ENCODE assay signal across 17 mouse cellular contexts in genomic region chr2:79126996-79127741, GRCm38 (mm10).
DNase-seq lines count a peak whose midpoint lies in the region; ATAC-seq and TF ChIP-seq lines count a peak whose summit lies in the region.
"Had no signal": no experiment of that assay in that cellular context is flagged by ENCODE, and none has a peak within 500 bp of the region (broad histone marks: within the 10 kb centered on the region; RNA-seq: fewer than 3 reads in every experiment).

No protein-coding gene starts in this region.

- no peak overlapping the region for H3K4me3 ChIP-seq in liver, embryonic 12.5 days
- no peak overlapping the region for H3K4me3 ChIP-seq in liver, embryonic 13.5 days (replicated peaks)
- no peak overlapping the region for H3K4me3 ChIP-seq in left cerebral cortex, adult 2 months
- no peak overlapping the region for H3K4me3 ChIP-seq in kidney, embryonic 15.5 days (replicated peaks)
- H3K4me3 ChIP-seq: erythroblast, embryonic 14.5 days; forebrain, embryonic 15.5 days; limb, embryonic 15.5 days; midbrain, embryonic 12.5 days; neural tube, embryonic 15.5 days had no signal

- intact Hi-C loops in left cerebral cortex, adult 2 months (cut with DNase I) = no loop called here

- H3K36me3 ChIP-seq in liver, embryonic 12.5 days = no peaks in the 10 kb centered on the region
- no peaks in the 10 kb centered on the region for H3K36me3 ChIP-seq in liver, embryonic 13.5 days
- no peaks in the 10 kb centered on the region for H3K36me3 ChIP-seq in kidney, embryonic 15.5 days
- H3K36me3 ChIP-seq: forebrain, embryonic 15.5 days; limb, embryonic 15.5 days; midbrain, embryonic 12.5 days; neural tube, embryonic 15.5 days had no signal

- H3K4me2 ChIP-seq in liver, embryonic 12.5 days = no peak overlapping the region
- no peak overlapping the region for H3K4me2 ChIP-seq in liver, embryonic 13.5 days
- no peak overlapping the region for H3K4me2 ChIP-seq in kidney, embryonic 15.5 days
- H3K4me2 ChIP-seq: forebrain, embryonic 15.5 days; limb, embryonic 15.5 days; midbrain, embryonic 12.5 days; neural tube, embryonic 15.5 days had no signal

- DNase-seq in liver = no peak
- peak; percentile 40 for DNase-seq in thymus, postnatal 14 days
- DNase-seq in thymus, postnatal 36 days = no peak
- DNase-seq in liver, embryonic 13.5 days = no peak
- DNase-seq in cerebellum, postnatal 10 days = no peak
- DNase-seq in left cerebral cortex, adult 2 months (ENCODE audit: extremely low spot score in 1 of 2, low spot score in 2 of 2) = no peak
- DNase-seq: cerebellum, postnatal 14 days; kidney, adult 9 months; lung, postnatal 36 days; right cerebral cortex, postnatal 4 days had no signal

- no peak overlapping the region for H3K9ac ChIP-seq in liver, embryonic 12.5 days
- H3K9ac ChIP-seq in liver, embryonic 13.5 days = no peak overlapping the region
- H3K9ac ChIP-seq in kidney, embryonic 15.5 days = no peak overlapping the region
- H3K9ac ChIP-seq: forebrain, embryonic 15.5 days; limb, embryonic 15.5 days; midbrain, embryonic 12.5 days; neural tube, embryonic 15.5 days had no signal

- peaks cover 63% of the 10 kb centered on the region for H3K4me1 ChIP-seq in liver, embryonic 12.5 days
- peaks cover 43% of the 10 kb centered on the region for H3K4me1 ChIP-seq in liver, embryonic 13.5 days (replicated peaks)
- H3K4me1 ChIP-seq in kidney, embryonic 15.5 days = 0 out of 2 replicates have a peak, but pooled peaks cover 7% of the 10 kb centered on the region
- H3K4me1 ChIP-seq: forebrain, embryonic 15.5 days; limb, embryonic 15.5 days; neural tube, embryonic 15.5 days had no signal

- 59% methylated on average over 6 of the region's 6 CpGs for WGBS in liver, embryonic 12.5 days (ENCODE audit: insufficient replicate concordance)
- 50% methylated on average over 6 of the region's 6 CpGs for WGBS in liver, embryonic 13.5 days (ENCODE audit: insufficient replicate concordance)
- 22% methylated on average over 6 of the region's 6 CpGs for WGBS in kidney, embryonic 15.5 days

- peak overlapping the region; percentile 41; the same call in 1 of the 2 replicates for H3K27ac ChIP-seq in liver, embryonic 12.5 days
- H3K27ac ChIP-seq in liver, embryonic 13.5 days = peak overlapping the region; percentile 44; the same call in 1 of the 2 replicates
- H3K27ac ChIP-seq in left cerebral cortex, adult 2 months = no peak overlapping the region
- H3K27ac ChIP-seq in kidney, embryonic 15.5 days = no peak overlapping the region
- H3K27ac ChIP-seq: forebrain, embryonic 15.5 days; limb, embryonic 15.5 days; midbrain, embryonic 12.5 days; neural tube, embryonic 15.5 days had no signal

- no peak for TF ChIP-seq CTCF in left cerebral cortex, adult 2 months (IDR thresholded peaks at IDR 0.05)

- ATAC-seq in liver, embryonic 12.5 days = no peak
- no peak for ATAC-seq in liver, embryonic 13.5 days (ENCODE audit: low read depth)
- no peak for ATAC-seq in kidney, embryonic 15.5 days (replicated peaks; ENCODE audit: low FRiP score)
- ATAC-seq: forebrain, embryonic 15.5 days had no signal

- H3K9me3 ChIP-seq in liver, embryonic 12.5 days (replicated peaks) = no peaks in the 10 kb centered on the region
- H3K9me3 ChIP-seq in liver, embryonic 13.5 days (replicated peaks) = no peaks in the 10 kb centered on the region
- no peaks in the 10 kb centered on the region for H3K9me3 ChIP-seq in kidney, embryonic 15.5 days (replicated peaks)
- H3K9me3 ChIP-seq: forebrain, embryonic 15.5 days; limb, embryonic 15.5 days; midbrain, embryonic 12.5 days; neural tube, embryonic 15.5 days had no signal

- no peaks in the 10 kb centered on the region for H3K27me3 ChIP-seq in liver, embryonic 12.5 days (replicated peaks)
- H3K27me3 ChIP-seq in liver, embryonic 13.5 days = no peaks in the 10 kb centered on the region
- no peaks in the 10 kb centered on the region for H3K27me3 ChIP-seq in kidney, embryonic 15.5 days
- H3K27me3 ChIP-seq: forebrain, embryonic 15.5 days; limb, embryonic 15.5 days; midbrain, embryonic 12.5 days; neural tube, embryonic 15.5 days had no signal

Comparison
In these comparisons a context has a peak if more than half of its experiments do, and no peak if none do; other contexts are left out.
1. H3K27ac ChIP-seq: peak in liver, embryonic 12.5 days (single experiment) and liver, embryonic 13.5 days (single experiment); none in left cerebral cortex, adult 2 months (single experiment) and kidney, embryonic 15.5 days (single experiment).